Mouse (Mus musculus) spleen, postnatal 4 days (tissue): Measurements from ENCODE around the gene 1700113H08Rik.

Experiments
- DNase-seq, 2 experiments: peaks; one replicate each; pipeline ENCODE4 v3.0.0; 2022; ENCODE audit warnings: low spot score in 2 of 2

1700113H08Rik gene

GRCm38 (mm10) chr10:87209466-87209865, 151.6 kb downstream of the 1700113H08Rik start:
- no peak for DNase-seq

GRCm38 (mm10) chr10:87211046-87211445, 153.2 kb downstream of the 1700113H08Rik start:
- no peak for DNase-seq

GRCm38 (mm10) chr10:87212854-87213253, 155.0 kb downstream of the 1700113H08Rik start:
- no peak for DNase-seq

- DNase-seq, result no peak
These were observed 172.4 kb downstream of the 1700113H08Rik start for GRCm38 (mm10) chr10:87230071-87230910.

GRCm38 (mm10) chr10:87239332-87240008, 181.6 kb downstream of the 1700113H08Rik start:
- no peak for DNase-seq

GRCm38 (mm10) chr10:87271724-87272123, 213.9 kb downstream of the 1700113H08Rik start:
- no peak for DNase-seq

GRCm38 (mm10) chr10:87272133-87272622, 214.3 kb downstream of the 1700113H08Rik start:
- DNase-seq, result no peak

- DNase-seq, result no peak
These were observed 217.2 kb downstream of the 1700113H08Rik start for GRCm38 (mm10) chr10:87275075-87275474.
